Mouse (Mus musculus) stomach, postnatal 0 days (tissue): ENCODE measurements around the gene Med27.

ENCODE experiments used
- CTCF ChIP-seq: IDR thresholded peaks from 2 replicates; pipeline ENCODE4 v1.5.1; 2016; ENCODE audit warnings: antibody characterized with exemption, low read depth, mild to moderate bottlenecking, moderate library complexity
- EP300 ChIP-seq: optimal IDR thresholded peaks from 2 replicates; pipeline ENCODE3; 2016; ENCODE audit warnings: antibody characterized with exemption

DNA sequence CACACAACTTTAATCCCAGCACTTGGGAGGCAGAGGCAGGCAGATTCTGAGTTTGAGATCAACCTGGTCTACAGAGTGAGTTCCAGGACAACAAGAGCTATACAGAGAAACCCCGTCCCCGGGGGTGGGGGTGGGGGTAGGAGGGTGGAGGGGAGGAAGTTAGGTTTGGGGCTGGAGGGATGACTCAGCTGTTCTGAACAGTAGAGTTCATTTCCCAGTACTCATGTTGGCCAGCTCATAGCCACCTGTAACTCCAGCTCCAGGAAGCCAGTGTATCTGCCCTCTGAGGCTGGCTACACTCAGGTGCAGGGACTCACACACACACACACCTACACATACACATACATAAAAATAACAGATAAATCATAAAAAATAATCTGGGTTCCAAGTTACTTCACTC is 111.1 kb downstream of the Med27 start:
- TF ChIP-seq CTCF (no peak), EP300 (no peak)
